Mouse (Mus musculus) right cerebral cortex, postnatal 36 days (tissue): ENCODE data around the gene Creb3l2.
A peak's percentile ranks its signal among the peaks of the same experiment; 100 is the strongest.

Experiments
- DNase-seq, 2 experiments: peaks; one replicate each; pipeline ENCODE4 v3.0.0; 2022; ENCODE audit warnings: low spot score in 2 of 2, mixed read lengths in 1 of 2

Creb3l2 gene

GRCm38 (mm10) chr6:37441251-37442011 is 515 bp downstream of the Creb3l2 start:
- no peak for DNase-seq

DNA sequence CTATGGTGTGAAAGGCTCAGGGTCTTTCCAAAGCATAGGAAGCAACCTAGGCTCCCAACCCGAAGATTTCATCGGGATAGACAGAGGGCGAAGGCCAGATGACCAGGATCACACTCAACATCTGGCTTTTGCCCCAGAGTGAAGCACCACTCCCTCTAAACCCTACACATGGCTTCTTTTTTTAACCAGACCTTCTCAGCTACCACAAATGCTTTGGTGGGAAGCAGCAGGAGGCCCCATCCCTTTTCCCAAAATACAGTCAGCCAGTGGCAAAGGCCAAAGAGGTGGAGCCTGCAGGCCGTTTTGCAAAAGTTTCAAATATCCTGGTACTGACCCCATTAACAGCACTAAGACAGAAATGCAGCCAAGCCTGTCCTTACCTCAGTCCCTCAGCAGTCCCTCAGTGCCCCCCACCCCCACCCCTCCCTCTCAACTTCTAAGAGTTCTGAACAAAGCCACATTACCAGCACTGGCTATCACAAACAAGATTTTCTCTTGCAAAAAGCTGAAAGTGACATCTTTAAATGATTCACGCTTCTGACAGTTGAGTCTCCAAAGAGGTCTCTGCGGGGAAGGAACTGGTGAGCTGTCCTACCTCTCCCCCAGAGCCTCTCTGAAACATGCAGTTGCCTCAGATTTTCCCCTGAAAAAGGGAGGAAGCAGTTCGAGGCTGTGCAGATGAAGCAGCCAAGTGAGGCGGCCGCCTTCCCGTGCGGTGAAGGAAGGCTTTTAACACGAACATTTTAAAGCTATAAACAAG is 1.3 kb downstream of the Creb3l2 start:
- no peak for DNase-seq

- DNase-seq, result no peak
Measured at GRCm38 (mm10) chr6:37439676-37440490, 2.1 kb downstream of the Creb3l2 start.

GRCm38 (mm10) chr6:37438510-37438909 is 3.4 kb downstream of the Creb3l2 start:
- DNase-seq, result no peak

GRCm38 (mm10) chr6:37437086-37437485 is 4.9 kb downstream of the Creb3l2 start:
- DNase-seq, result no peak

DNA sequence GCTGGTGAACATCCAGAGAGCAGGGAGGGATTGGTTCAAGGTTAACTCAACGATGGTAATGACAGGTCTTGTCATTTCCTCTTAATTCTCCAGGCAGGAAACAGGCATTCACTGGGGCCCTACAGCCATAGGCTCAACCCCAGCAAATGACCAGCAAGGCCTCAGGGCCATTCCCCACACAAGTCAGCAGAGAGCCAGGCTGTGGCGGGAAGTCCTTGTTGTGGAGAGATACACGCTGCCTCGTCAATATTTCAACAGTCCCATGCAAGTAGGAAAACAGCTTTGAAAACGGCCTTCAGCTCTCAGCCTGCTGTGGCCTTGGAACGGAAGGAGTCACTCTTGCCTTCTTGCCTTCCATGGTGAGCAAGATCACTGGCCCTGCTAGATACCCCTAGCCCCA is 6.6 kb downstream of the Creb3l2 start:
- no peak for DNase-seq

- no peak for DNase-seq
Measured at GRCm38 (mm10) chr6:37429849-37430470, 12.0 kb downstream of the Creb3l2 start.

GRCm38 (mm10) chr6:37428947-37429346 is 13.0 kb downstream of the Creb3l2 start:
- no peak for DNase-seq

- no peak for DNase-seq
Measured at GRCm38 (mm10) chr6:37428044-37428443, 13.9 kb downstream of the Creb3l2 start.

DNA sequence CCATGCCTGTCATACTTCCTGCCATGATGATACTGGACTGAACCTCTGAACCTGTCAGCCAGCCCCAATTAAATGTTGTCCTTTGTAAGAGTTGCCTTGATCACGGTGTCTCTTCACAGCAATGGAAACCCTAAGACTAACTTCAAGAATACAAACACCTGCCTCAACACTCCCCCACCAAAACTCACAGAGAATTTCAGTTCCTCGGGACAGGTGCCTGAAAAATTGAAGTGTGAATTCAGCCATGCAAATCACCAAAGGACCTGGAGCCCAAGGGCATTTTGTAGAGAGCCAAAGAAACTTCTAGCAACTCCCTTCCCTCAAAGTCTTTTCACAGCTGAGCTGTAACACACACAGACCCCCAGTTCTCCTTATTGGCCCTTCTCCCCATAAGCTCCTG is 15.3 kb downstream of the Creb3l2 start:
- DNase-seq, result no peak

DNA sequence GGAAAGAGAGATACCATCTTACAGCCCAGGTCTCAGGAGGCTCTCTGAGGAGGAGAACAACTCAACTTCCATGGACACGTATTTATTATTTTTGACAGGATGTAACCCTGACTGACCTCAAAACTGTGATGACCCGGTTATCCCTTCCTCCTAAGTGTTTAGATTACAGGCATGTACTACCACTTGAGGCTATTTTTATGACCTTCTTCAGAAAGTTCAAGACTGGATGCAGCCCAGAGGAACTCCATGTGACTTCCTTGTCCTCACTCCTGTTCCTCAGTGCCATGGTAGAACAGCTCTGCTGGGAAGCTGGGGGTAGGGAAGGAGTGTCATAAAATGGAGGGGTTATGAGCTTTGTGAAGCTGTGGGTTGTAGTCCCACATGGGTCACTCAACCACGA is 16.1 kb downstream of the Creb3l2 start:
- no peak for DNase-seq

DNA sequence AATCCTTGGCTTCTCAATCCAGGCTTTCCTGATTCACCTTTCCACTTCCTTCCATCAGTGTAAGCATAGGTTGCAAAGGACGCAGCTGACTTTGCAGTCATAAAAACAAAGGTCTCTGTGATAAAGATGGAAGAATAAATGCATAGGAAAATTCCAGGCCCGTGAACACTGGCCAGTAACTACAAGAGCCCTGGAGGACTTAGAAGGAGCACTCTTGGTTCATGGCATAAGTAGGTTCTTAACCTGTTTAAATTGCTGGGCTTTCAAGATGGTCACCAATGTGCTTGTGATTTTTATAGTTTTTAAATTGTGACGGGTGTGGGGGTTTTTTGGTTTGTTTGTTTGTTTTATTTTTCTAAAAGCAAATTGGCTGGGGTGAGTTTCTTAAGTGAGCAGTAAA is 16.9 kb downstream of the Creb3l2 start:
- DNase-seq, result no peak

DNA sequence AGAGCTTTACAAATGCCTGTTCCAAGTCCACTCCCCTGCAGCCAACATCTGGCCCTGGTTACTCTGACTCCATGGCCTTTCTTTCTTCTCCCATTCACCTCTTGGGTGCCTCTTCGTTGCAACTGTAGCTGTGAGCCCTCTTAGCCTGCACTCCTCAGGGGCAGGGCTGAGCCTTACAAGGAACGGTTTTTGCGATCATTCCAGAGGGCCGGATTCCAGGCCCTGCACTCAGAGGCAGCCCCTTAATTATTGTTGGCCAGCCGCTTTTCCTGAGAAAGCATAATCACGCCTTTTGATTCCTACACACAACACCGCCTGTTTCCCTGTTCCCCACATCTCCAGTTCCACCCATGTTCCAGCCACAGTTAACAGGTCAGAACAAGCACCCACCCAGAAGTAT is 17.6 kb downstream of the Creb3l2 start:
- no peak for DNase-seq

- no peak for DNase-seq
Measured at GRCm38 (mm10) chr6:37423386-37423785, 18.6 kb downstream of the Creb3l2 start.

- DNase-seq, result no peak
Measured at GRCm38 (mm10) chr6:37421124-37421523, 20.8 kb downstream of the Creb3l2 start.

- DNase-seq, result peak; percentile 89 to 93
Measured at GRCm38 (mm10) chr6:37419445-37419941, 22.5 kb downstream of the Creb3l2 start.

GRCm38 (mm10) chr6:37418931-37419330 is 23.0 kb downstream of the Creb3l2 start:
- DNase-seq, result no peak

- no peak for DNase-seq
Measured at GRCm38 (mm10) chr6:37416743-37417142, 25.2 kb downstream of the Creb3l2 start.

DNA sequence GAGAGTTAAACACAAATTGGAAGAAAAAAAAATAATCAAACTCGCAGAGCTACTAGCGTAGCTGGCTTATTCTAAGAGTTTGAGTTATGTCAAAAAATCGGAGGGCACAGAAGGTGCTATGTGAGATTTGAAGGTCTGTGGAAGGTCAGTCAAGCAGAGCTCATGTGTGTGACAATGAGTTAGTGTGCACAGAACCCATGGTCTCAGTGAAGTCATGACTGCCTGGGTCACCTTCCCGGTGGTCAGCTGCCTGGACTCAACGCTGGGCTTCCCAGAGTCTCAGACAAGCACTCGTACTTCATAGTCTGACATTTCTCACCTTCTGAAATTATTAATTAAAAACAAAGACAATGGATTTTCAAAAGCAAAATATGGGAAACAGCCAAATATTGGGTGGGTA is 26.4 kb downstream of the Creb3l2 start:
- no peak for DNase-seq

GRCm38 (mm10) chr6:37415034-37415433 is 26.9 kb downstream of the Creb3l2 start:
- DNase-seq, result no peak

DNA sequence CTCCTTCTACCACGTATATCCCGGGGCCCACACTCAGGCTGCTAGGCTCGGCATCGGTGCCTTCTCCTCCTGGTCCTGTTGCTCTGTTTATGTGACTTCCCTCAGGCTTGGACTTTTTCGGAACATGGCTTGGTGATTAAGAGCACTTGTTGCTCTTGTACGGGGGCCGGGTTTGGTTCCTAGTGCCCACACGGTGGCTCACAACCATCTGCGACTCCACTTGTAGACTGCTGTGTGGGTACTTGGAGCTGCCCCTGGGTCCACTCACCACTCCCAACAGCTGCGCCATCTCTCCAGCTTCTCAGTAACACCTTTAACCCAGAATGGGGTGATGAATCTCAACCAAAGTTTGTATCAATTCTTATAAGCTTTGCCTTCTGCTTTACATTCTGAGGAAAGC is 27.4 kb downstream of the Creb3l2 start:
- DNase-seq, result no peak

- no peak for DNase-seq
Measured at GRCm38 (mm10) chr6:37411696-37412095, 30.2 kb downstream of the Creb3l2 start.
